Mouse (Mus musculus) limb, embryonic 11.5 days (tissue): ENCODE results near the gene Clasp1. TPM values are rescaled to one million over a fixed set of nuclear protein-coding genes. Genes with fewer than 3 reads are reported as not detected.

Experiments
- ATAC-seq: fragments of 200-750 bp; cut with Nextera tagmentation; 2 replicates; pipeline ENCODE4 v1.8.0; 2017; ENCODE audit warnings: low read depth; ENCODE audit not compliant: insufficient number of reproducible peaks, low FRiP score, low TSS enrichment
- DNase-seq: peaks from one replicate; pipeline ENCODE4 v3.0.0-alpha.2; 2015; ENCODE audit warnings: low spot score
- H3K27ac ChIP-seq: fragments of 300-500 bp; sonication (generic); replicated peaks from 2 replicates; pipeline ENCODE4 v1.5.1; 2014; ENCODE audit warnings: low read depth, mild to moderate bottlenecking, low read length
- H3K27me3 ChIP-seq: fragments of 300-500 bp; sonication (generic); 2 replicates; pipeline ENCODE4 v1.6.1; 2014; ENCODE audit warnings: mild to moderate bottlenecking, low read length, mixed read lengths; ENCODE audit not compliant: control insufficient read depth, insufficient read depth
- H3K36me3 ChIP-seq: fragments of 300-500 bp; sonication (generic); 2 replicates; pipeline ENCODE4 v1.6.1; 2014; ENCODE audit warnings: mild to moderate bottlenecking, low read length, moderate library complexity, mixed read lengths; ENCODE audit not compliant: control insufficient read depth, insufficient read depth
- H3K4me1 ChIP-seq: fragments of 300-500 bp; sonication (generic); 2 replicates; pipeline ENCODE4 v1.6.1; 2014; ENCODE audit warnings: low read length, mixed read lengths; ENCODE audit not compliant: control insufficient read depth, insufficient read depth
- H3K4me2 ChIP-seq: fragments of 300-500 bp; sonication (generic); 2 replicates; pipeline ENCODE4 v1.6.1; 2014; ENCODE audit warnings: low read depth, mild to moderate bottlenecking, moderate library complexity; ENCODE audit not compliant: severe bottlenecking
- H3K4me3 ChIP-seq: fragments of 300-500 bp; sonication (generic); 2 replicates; pipeline ENCODE4 v1.5.1; 2014; ENCODE audit warnings: low read depth, low read length
- H3K9ac ChIP-seq: fragments of 300-500 bp; sonication (generic); 2 replicates; pipeline ENCODE4 v1.6.1; 2014; ENCODE audit warnings: mild to moderate bottlenecking, low read length
- H3K9me3 ChIP-seq: fragments of 300-500 bp; sonication (generic); 2 replicates; pipeline ENCODE4 v1.6.1; 2016; ENCODE audit warnings: low read length; ENCODE audit not compliant: control insufficient read depth
- WGBS: fragments of 180-500 bp; shearing (Covaris S2); extraction: QIAGEN DNeasy Blood & Tissue Kit; methylation state at CpG from one replicate; pipeline ENCODE4 v1.1.7; 2014; 5-methylcytosine and 5-hydroxymethylcytosine counted together
- polyA plus RNA-seq: library from polyadenylated mRNA; unstranded; fragments of >200 nt; fragmentation: Nextera tagmentation; extraction: Ambion mirVana; gene quantifications from 2 replicates; pipeline ENCODE4 v1.2.1, GENCODE M21; 2014

Clasp1 gene
- polyA plus RNA-seq, 1 experiment from 2014 or later: 68.8 TPM

DNA sequence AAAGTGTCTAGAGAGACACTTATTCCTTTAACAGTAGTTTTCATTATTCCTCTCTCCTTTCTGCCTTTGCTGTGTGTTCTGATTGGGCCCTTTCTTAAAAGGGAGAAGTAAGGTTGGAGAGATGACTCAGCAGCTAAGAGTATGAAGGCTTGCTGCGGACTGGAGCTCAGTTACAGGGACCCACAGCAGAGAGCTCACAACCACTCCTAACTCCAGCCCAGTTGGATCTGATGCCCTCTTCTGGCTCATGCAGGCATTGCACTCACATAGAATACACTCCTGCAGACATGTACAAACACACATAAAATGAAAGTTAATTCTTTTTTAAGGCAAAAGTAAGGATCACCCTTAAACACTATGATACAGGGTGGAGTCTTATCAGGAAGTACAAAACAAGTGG, 140.4 kb downstream of the Clasp1 start:
- no peak overlapping the region for H3K9ac ChIP-seq
- DNase-seq (no peak), ATAC-seq (no peak)
- H3K27me3 ChIP-seq: no peaks in the 10 kb centered on the region
- H3K4me3 ChIP-seq: no peak overlapping the region
- H3K36me3 ChIP-seq: peaks cover 19% of the 10 kb centered on the region
- H3K4me2 ChIP-seq: no peak overlapping the region
- no peak overlapping the region for H3K27ac ChIP-seq
- no peaks in the 10 kb centered on the region for H3K9me3 ChIP-seq
- WGBS: 97% methylated on average over 1 of the region's 1 CpGs
- H3K4me1 ChIP-seq: no peaks in the 10 kb centered on the region

DNA sequence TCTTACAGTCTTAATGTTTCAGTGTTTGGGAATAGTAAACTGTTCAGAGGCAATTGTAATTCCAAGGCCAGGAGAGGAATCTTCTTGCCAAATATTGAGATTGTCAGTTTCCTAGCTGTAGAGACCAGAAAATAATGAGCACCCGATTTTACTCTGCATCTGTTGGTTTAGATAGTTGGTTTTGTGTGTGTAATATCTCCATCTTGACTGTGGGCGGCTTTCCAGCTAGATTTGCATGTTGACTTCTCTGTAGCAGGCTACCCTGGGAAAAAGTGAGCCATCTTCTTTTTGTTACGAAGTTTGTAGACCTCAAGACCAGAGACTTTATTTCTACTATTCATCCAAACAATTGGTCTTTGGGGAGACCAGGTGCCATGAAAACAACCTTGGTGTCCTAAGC, 142.4 kb downstream of the Clasp1 start:
- WGBS: 95% methylated on average over 3 of the region's 3 CpGs
- no peaks in the 10 kb centered on the region for H3K4me1 ChIP-seq
- H3K4me3 ChIP-seq: no peak overlapping the region
- ATAC-seq (no peak), DNase-seq (no peak)
- no peaks in the 10 kb centered on the region for H3K9me3 ChIP-seq
- no peak overlapping the region for H3K4me2 ChIP-seq
- H3K9ac ChIP-seq: no peak overlapping the region
- no peak overlapping the region for H3K27ac ChIP-seq
- peaks cover 20% of the 10 kb centered on the region for H3K36me3 ChIP-seq
- H3K27me3 ChIP-seq: no peaks in the 10 kb centered on the region

DNA sequence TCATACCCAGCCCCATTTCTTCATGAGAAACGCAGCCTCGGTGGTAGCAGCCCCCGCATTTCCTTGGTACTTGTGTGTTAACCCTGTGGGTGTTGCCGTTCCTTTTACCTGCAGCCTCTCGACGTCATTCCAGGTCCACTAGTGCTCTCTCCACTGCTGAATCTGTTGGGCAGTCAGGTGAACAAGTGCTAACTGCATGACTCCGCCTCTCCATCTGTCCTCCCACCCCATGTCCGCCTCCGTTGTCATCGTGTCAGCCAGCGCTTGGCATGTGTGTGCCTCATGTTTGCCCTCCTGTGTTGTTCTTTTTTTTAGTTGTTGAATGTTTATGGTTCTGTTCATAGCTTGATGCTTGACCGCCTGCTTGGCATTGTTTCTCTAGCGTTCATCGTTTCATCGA, 147.2 kb downstream of the Clasp1 start:
- peaks cover 10% of the 10 kb centered on the region; the same call in 1 of the 2 replicates for H3K36me3 ChIP-seq
- ATAC-seq (no peak), DNase-seq (no peak)
- WGBS: 92% methylated on average over 15 of the region's 15 CpGs
- H3K4me3 ChIP-seq: no peak overlapping the region
- no peaks in the 10 kb centered on the region for H3K27me3 ChIP-seq
- no peaks in the 10 kb centered on the region for H3K4me1 ChIP-seq
- H3K9ac ChIP-seq: no peak overlapping the region
- no peak overlapping the region for H3K4me2 ChIP-seq
- H3K9me3 ChIP-seq: no peaks in the 10 kb centered on the region
- no peak overlapping the region for H3K27ac ChIP-seq

DNA sequence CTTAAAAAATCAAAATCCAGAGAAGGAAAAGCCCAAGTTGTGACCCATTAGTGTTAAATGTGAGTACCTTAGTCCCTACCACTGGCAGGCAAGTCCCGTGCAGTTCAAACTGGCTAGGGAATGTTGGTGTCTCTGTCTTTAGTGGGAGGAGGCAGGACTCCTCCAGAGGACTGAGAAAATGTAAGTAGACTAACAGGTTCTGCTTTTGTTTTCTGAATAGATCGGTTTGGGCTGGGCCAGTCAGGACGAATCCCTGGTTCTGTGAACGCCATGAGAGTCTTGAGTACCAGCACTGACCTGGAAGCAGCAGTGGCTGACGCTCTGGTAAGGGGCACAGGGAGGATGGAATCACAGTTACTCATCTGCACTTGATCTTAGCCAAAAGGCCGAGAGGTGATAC, 150.2 kb downstream of the Clasp1 start:
- Histone ChIP-seq H3K4me1 (no peaks in the 10 kb centered on the region), H3K27me3 (no peaks in the 10 kb centered on the region), H3K36me3 (peaks cover 13% of the 10 kb centered on the region; the same call in 1 of the 2 replicates), H3K4me3 (no peak overlapping the region), H3K4me2 (no peak overlapping the region), H3K9me3 (no peaks in the 10 kb centered on the region), H3K27ac (no peak overlapping the region), H3K9ac (no peak overlapping the region)
- WGBS: 95% methylated on average over 6 of the region's 6 CpGs
- ATAC-seq (no peak), DNase-seq (no peak)

DNA sequence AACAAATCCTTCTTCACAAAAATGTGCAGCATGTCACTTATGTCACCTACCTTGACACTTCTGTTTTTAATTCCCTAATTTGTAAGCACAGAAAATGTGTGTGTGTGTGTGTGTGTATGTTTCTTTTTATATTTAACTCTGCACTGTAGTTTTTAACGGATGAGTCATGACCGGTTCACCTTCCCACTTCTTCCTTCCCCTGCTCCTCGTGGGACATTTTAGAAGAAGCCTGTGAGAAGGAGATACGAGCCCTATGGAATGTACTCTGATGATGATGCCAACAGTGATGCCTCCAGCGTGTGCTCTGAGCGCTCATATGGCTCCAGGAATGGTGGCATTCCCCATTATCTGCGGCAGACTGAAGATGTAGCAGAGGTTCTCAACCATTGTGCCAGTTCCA, 154.0 kb downstream of the Clasp1 start:
- Histone ChIP-seq H3K36me3 (peaks cover 15% of the 10 kb centered on the region; the same call in 1 of the 2 replicates), H3K27me3 (no peaks in the 10 kb centered on the region), H3K9ac (no peak overlapping the region), H3K4me3 (no peak overlapping the region), H3K4me2 (no peak overlapping the region), H3K9me3 (no peaks in the 10 kb centered on the region), H3K4me1 (no peaks in the 10 kb centered on the region), H3K27ac (no peak overlapping the region)
- ATAC-seq (no peak), DNase-seq (no peak)
- WGBS: 93% methylated on average over 7 of the region's 7 CpGs

DNA sequence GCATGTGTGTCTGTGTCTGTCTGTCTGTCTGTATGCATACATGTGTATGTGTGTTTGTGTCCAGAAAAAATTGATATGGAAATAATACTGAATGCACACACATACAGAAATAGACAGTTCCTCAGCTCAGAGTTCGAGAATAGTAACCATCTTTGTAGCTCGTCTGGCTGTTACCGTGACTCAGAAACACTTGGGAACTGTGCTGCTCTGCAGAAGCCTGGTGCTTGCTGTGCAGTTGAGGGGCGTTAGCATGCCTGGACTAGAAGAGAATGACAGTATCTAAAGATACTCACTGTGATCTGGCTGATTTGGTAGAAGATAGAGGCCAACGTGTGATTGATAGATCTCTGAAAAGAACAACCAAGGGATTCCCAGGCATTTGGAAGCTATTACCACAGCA, 159.9 kb downstream of the Clasp1 start:
- no peak for DNase-seq
- H3K27me3 ChIP-seq: no peaks in the 10 kb centered on the region
- peaks cover 10% of the 10 kb centered on the region for H3K36me3 ChIP-seq
- no peak for ATAC-seq
- H3K9me3 ChIP-seq: no peaks in the 10 kb centered on the region
- no peak overlapping the region for H3K27ac ChIP-seq
- H3K9ac ChIP-seq: no peak overlapping the region
- no peak overlapping the region for H3K4me2 ChIP-seq
- no peaks in the 10 kb centered on the region for H3K4me1 ChIP-seq
- 89% methylated on average over 5 of the region's 5 CpGs for WGBS
- H3K4me3 ChIP-seq: no peak overlapping the region

DNA sequence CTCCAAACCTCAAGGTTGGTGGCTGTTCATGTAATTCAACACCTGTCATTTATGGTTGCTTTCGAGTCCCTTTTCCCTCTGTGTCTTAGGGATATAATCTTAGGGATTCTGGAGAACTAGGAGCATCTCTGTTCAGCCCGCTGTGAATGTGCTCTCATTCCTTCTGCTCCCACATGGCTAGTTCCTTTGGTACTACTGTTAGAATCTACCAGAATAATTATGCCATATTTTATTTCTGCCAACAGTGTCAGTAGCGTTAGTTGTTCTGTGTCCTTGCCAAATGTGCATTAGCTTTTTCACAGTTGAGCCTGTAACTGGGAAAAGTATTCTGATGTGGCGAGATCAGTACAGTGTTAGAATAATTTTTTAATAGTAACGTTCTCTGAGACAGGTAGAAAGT, 162.3 kb downstream of the Clasp1 start:
- H3K9ac ChIP-seq: no peak overlapping the region
- DNase-seq (no peak), ATAC-seq (no peak)
- H3K27me3 ChIP-seq: no peaks in the 10 kb centered on the region
- WGBS: 93% methylated on average over 5 of the region's 5 CpGs
- no peaks in the 10 kb centered on the region for H3K9me3 ChIP-seq
- H3K4me3 ChIP-seq: no peak overlapping the region
- no peaks in the 10 kb centered on the region for H3K4me1 ChIP-seq
- H3K36me3 ChIP-seq: peaks cover 10% of the 10 kb centered on the region
- H3K27ac ChIP-seq: no peak overlapping the region
- no peak overlapping the region for H3K4me2 ChIP-seq

DNA sequence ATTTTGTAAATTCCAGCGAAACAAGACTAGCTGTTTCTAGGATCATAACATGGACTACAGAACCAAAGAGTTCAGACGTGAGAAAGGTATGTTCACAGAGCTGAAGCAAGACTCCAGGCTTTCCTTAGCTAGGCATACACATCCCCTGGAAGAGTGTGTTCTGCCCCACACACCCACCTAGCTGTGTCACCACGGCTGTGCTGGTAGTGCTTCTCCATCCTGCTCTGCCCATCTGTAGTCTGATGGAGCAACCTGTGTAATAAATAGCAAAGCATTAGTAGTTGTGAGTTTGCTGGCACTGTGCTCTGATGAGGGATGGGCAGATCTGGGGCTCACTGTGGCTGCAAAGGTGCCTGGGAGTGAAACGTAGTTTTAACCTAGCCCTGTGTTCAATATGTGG, 163.2 kb downstream of the Clasp1 start:
- 88% methylated on average over 4 of the region's 4 CpGs for WGBS
- DNase-seq (no peak), ATAC-seq (no peak)

DNA sequence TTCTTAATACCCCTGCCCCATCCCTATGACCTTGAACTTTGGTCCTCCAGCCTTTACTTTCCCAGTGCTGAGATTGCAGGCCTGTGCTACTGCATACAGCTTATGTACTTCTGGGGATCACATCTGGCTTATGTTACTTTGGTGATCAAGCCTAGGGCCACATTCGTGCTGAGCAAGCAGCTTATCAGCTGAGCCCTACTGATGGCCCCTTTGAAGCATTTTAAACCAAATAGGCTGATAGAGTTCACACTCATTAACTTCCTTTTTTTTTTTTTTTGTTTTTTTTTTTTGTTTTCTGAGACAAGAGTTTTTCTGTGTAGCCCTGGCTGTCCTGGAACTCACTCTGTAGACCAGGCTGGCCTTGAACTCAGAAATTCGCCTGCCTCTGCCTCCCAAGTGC, 164.2 kb downstream of the Clasp1 start:
- no peak overlapping the region for H3K4me3 ChIP-seq
- no peaks in the 10 kb centered on the region for H3K27me3 ChIP-seq
- H3K4me1 ChIP-seq: no peaks in the 10 kb centered on the region
- H3K9me3 ChIP-seq: no peaks in the 10 kb centered on the region
- no peak for ATAC-seq
- peaks cover 9% of the 10 kb centered on the region for H3K36me3 ChIP-seq
- WGBS: 87% methylated on average over 2 of the region's 2 CpGs
- H3K4me2 ChIP-seq: no peak overlapping the region
- DNase-seq: no peak
- H3K9ac ChIP-seq: no peak overlapping the region
- H3K27ac ChIP-seq: no peak overlapping the region

More for the DNA sequence above, 163.2 kb downstream of the Clasp1 start:
- Histone ChIP-seq H3K27me3 (no peaks in the 10 kb centered on the region), H3K27ac (no peak overlapping the region), H3K4me1 (no peaks in the 10 kb centered on the region), H3K9me3 (no peaks in the 10 kb centered on the region), H3K9ac (no peak overlapping the region), H3K36me3 (peaks cover 5% of the 10 kb centered on the region), H3K4me3 (no peak overlapping the region), H3K4me2 (no peak overlapping the region)
